Mouse (Mus musculus): ENCODE data around the gene Rtbdn. TPM values are rescaled to one million over a fixed set of nuclear protein-coding genes. Genes with fewer than 3 reads are reported as not detected.

The Rtbdn gene
- polyA plus RNA-seq, 1 experiment: 0.13 TPM

- Histone ChIP-seq H3K4me1 (replicated peaks; ENCODE audit: control insufficient read depth, insufficient read depth, low read length) (peaks cover 18% of the 10 kb centered on the region), H3K27ac (ENCODE audit: control insufficient read depth, insufficient read depth, low read length) (no peak overlapping the region), H3K27me3 (ENCODE audit: control insufficient read depth, insufficient read depth, low read length) (no peaks in the 10 kb centered on the region), H3K36me3 (ENCODE audit: control insufficient read depth, insufficient read depth, low read length) (no peaks in the 10 kb centered on the region), H3K4me3 (ENCODE audit: control insufficient read depth, insufficient read depth, low read length) (no peak overlapping the region)
- WGBS: 100% methylated on average over 1 of the region's 1 CpGs
- no peak for DNase-seq
- TF ChIP-seq POLR2A (IDR thresholded peaks at IDR 0.05; ENCODE audit: control insufficient read depth, extremely low read depth, insufficient read depth, low read length, poor library complexity) (no peak), CTCF (IDR thresholded peaks at IDR 0.05; ENCODE audit: borderline replicate concordance, control insufficient read depth, extremely low read depth, insufficient read depth, low read length, poor library complexity) (no peak)
These were observed 26.3 kb downstream of the Rtbdn start for GRCm38 (mm10) chr8:84973079-84973478.

- Histone ChIP-seq H3K4me1 (replicated peaks; ENCODE audit: control insufficient read depth, insufficient read depth, low read length) (peaks cover 15% of the 10 kb centered on the region), H3K27me3 (ENCODE audit: control insufficient read depth, insufficient read depth, low read length) (no peaks in the 10 kb centered on the region), H3K27ac (ENCODE audit: control insufficient read depth, insufficient read depth, low read length) (no peak overlapping the region), H3K4me3 (ENCODE audit: control insufficient read depth, insufficient read depth, low read length) (no peak overlapping the region), H3K36me3 (ENCODE audit: control insufficient read depth, insufficient read depth, low read length) (no peaks in the 10 kb centered on the region)
- WGBS: 82% methylated on average over 4 of the region's 4 CpGs
- peak; percentile 54 for DNase-seq
- TF ChIP-seq POLR2A (IDR thresholded peaks at IDR 0.05; ENCODE audit: control insufficient read depth, extremely low read depth, insufficient read depth, low read length, poor library complexity) (no peak), CTCF (IDR thresholded peaks at IDR 0.05; ENCODE audit: borderline replicate concordance, control insufficient read depth, extremely low read depth, insufficient read depth, low read length, poor library complexity) (no peak)
These were observed 27.2 kb downstream of the Rtbdn start for GRCm38 (mm10) chr8:84973803-84974542.

- WGBS: 69% methylated on average over 8 of the region's 8 CpGs
- TF ChIP-seq POLR2A (IDR thresholded peaks at IDR 0.05; ENCODE audit: control insufficient read depth, extremely low read depth, insufficient read depth, low read length, poor library complexity) (no peak), CTCF (IDR thresholded peaks at IDR 0.05; ENCODE audit: borderline replicate concordance, control insufficient read depth, extremely low read depth, insufficient read depth, low read length, poor library complexity) (no peak)
These were observed 27.9 kb downstream of the Rtbdn start for GRCm38 (mm10) chr8:84974543-84975142.

GRCm38 (mm10) chr8:84975434-84975833 is 28.6 kb downstream of the Rtbdn start:
- peak; percentile 84 for DNase-seq
- WGBS: 38% methylated on average over 7 of the region's 7 CpGs
- peak; percentile 26; the same call in 1 of the 2 replicates for TF ChIP-seq CTCF (IDR thresholded peaks at IDR 0.05; ENCODE audit: borderline replicate concordance, control insufficient read depth, extremely low read depth, insufficient read depth, low read length, poor library complexity)
- no peak for TF ChIP-seq POLR2A (IDR thresholded peaks at IDR 0.05; ENCODE audit: control insufficient read depth, extremely low read depth, insufficient read depth, low read length, poor library complexity)
- Histone ChIP-seq H3K36me3 (ENCODE audit: control insufficient read depth, insufficient read depth, low read length) (no peaks in the 10 kb centered on the region), H3K4me3 (ENCODE audit: control insufficient read depth, insufficient read depth, low read length) (no peak overlapping the region), H3K27me3 (ENCODE audit: control insufficient read depth, insufficient read depth, low read length) (no peaks in the 10 kb centered on the region), H3K4me1 (replicated peaks; ENCODE audit: control insufficient read depth, insufficient read depth, low read length) (peaks cover 20% of the 10 kb centered on the region), H3K27ac (ENCODE audit: control insufficient read depth, insufficient read depth, low read length) (no peak overlapping the region; the same call in 1 of the 2 replicates)

More at GRCm38 (mm10) chr8:84974543-84975142, 27.9 kb downstream of the Rtbdn start:
- DNase-seq: no peak
- H3K4me1 ChIP-seq (replicated peaks; ENCODE audit: control insufficient read depth, insufficient read depth, low read length): peaks cover 17% of the 10 kb centered on the region
- no peaks in the 10 kb centered on the region for H3K27me3 ChIP-seq (ENCODE audit: control insufficient read depth, insufficient read depth, low read length)
- H3K4me3 ChIP-seq (ENCODE audit: control insufficient read depth, insufficient read depth, low read length): no peak overlapping the region
- no peaks in the 10 kb centered on the region for H3K36me3 ChIP-seq (ENCODE audit: control insufficient read depth, insufficient read depth, low read length)
- no peak overlapping the region for H3K27ac ChIP-seq (ENCODE audit: control insufficient read depth, insufficient read depth, low read length)

GRCm38 (mm10) chr8:84976031-84976762 is 29.4 kb downstream of the Rtbdn start:
- 2% methylated on average over 61 of the region's 61 CpGs for WGBS
- Histone ChIP-seq H3K27ac (ENCODE audit: control insufficient read depth, insufficient read depth, low read length) (peak overlapping the region; percentile 79), H3K4me3 (ENCODE audit: control insufficient read depth, insufficient read depth, low read length) (peak overlapping the region; percentile 79), H3K4me1 (replicated peaks; ENCODE audit: control insufficient read depth, insufficient read depth, low read length) (peaks cover 24% of the 10 kb centered on the region), H3K36me3 (ENCODE audit: control insufficient read depth, insufficient read depth, low read length) (no peaks in the 10 kb centered on the region), H3K27me3 (ENCODE audit: control insufficient read depth, insufficient read depth, low read length) (no peaks in the 10 kb centered on the region)
- TF ChIP-seq CTCF (IDR thresholded peaks at IDR 0.05; ENCODE audit: borderline replicate concordance, control insufficient read depth, extremely low read depth, insufficient read depth, low read length, poor library complexity) (0 out of 2 replicates have a peak, but pooled peaks have one; percentile 8), POLR2A (IDR thresholded peaks at IDR 0.05; ENCODE audit: control insufficient read depth, extremely low read depth, insufficient read depth, low read length, poor library complexity) (peak; percentile 44; the same call in 1 of the 2 replicates)
- peak; percentile 95 for DNase-seq

- Histone ChIP-seq H3K4me1 (replicated peaks; ENCODE audit: control insufficient read depth, insufficient read depth, low read length) (peaks cover 27% of the 10 kb centered on the region), H3K4me3 (ENCODE audit: control insufficient read depth, insufficient read depth, low read length) (peak overlapping the region; percentile 79), H3K36me3 (ENCODE audit: control insufficient read depth, insufficient read depth, low read length) (no peaks in the 10 kb centered on the region), H3K27me3 (ENCODE audit: control insufficient read depth, insufficient read depth, low read length) (no peaks in the 10 kb centered on the region), H3K27ac (ENCODE audit: control insufficient read depth, insufficient read depth, low read length) (peak overlapping the region; percentile 79)
- 1% methylated on average over 25 of the region's 25 CpGs for WGBS
- TF ChIP-seq CTCF (IDR thresholded peaks at IDR 0.05; ENCODE audit: borderline replicate concordance, control insufficient read depth, extremely low read depth, insufficient read depth, low read length, poor library complexity) (0 out of 2 replicates have a peak, but pooled peaks have one; percentile 14), POLR2A (IDR thresholded peaks at IDR 0.05; ENCODE audit: control insufficient read depth, extremely low read depth, insufficient read depth, low read length, poor library complexity) (no peak)
- DNase-seq: no peak
These were observed 30.1 kb downstream of the Rtbdn start for GRCm38 (mm10) chr8:84976763-84977434.

All from thymus, adult 2 months (tissue).